Mouse (Mus musculus): ENCODE results near the gene Atp11a.

- TF ChIP-seq GATA1 (IDR thresholded peaks at IDR 0.05; ENCODE audit: low read length) (no peak), TAL1 (IDR thresholded peaks at IDR 0.05; ENCODE audit: low read length) (no peak)
These were observed 43.4 kb downstream of the Atp11a start for GRCm38 (mm10) chr8:12800246-12800645.

Data from erythroblast, embryonic 14.5 days (primary cell).